Mouse (Mus musculus) cerebellum, postnatal 14 days (tissue): ENCODE data around the gene Slit2.

Experiments
- DNase-seq, 2 experiments: peaks; one replicate each; pipeline ENCODE4 v3.0.0; 2021; ENCODE audit warnings: mixed read lengths in 2 of 2

The Slit2 gene

DNA sequence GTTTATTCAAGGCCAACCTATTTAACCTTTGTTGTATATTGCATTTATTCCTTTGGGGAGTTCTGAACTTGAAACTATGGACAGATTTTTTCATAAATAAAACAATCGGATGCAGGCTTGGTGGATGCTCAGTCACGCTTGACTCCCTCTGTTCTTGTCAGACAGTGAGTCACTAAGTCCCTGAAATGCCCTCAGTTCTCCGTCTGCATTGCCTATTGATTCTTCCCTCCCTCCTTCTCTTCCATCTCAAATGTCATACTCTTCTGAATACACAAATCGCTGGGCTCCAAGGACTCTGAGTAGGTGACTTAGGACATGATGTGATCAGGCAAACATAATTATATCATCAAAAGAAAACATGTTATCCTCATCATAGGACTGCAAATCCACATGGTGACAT, 251.8 kb downstream of the Slit2 start:
- no peak for DNase-seq

DNA sequence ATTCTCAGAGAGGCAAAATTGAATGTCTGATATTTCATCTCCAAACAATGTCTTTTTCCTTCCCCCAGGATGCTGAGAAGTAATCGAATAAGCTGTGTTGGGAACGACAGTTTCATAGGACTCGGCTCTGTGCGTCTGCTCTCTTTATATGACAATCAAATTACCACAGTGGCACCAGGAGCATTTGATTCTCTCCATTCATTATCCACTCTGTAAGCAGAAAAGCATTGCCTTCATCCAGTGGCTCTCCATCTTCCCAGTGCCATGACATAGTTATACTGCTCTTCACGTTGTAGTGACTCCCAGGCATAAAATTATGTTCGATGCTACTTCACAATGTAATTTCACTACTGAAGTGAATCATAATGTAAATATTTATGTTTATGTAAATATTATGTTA, 252.3 kb downstream of the Slit2 start:
- no peak for DNase-seq

- DNase-seq: peak; percentile 48 to 59
Measured at GRCm38 (mm10) chr5:48240751-48241150, 257.8 kb downstream of the Slit2 start.

GRCm38 (mm10) chr5:48248327-48248726, 265.4 kb downstream of the Slit2 start:
- no peak for DNase-seq

GRCm38 (mm10) chr5:48277561-48277960, 294.6 kb downstream of the Slit2 start:
- no peak for DNase-seq

GRCm38 (mm10) chr5:48301186-48301585, 318.2 kb downstream of the Slit2 start:
- no peak for DNase-seq

- DNase-seq: no peak
Measured at GRCm38 (mm10) chr5:48315057-48315602, 332.2 kb downstream of the Slit2 start.

GRCm38 (mm10) chr5:48320597-48320996, 337.7 kb downstream of the Slit2 start:
- DNase-seq: no peak

GRCm38 (mm10) chr5:48326221-48326620, 343.3 kb downstream of the Slit2 start:
- DNase-seq: no peak

- no peak for DNase-seq
Measured at GRCm38 (mm10) chr5:48327652-48328051, 344.7 kb downstream of the Slit2 start, which contains the start of gene 5730480H06Rik. 5730480H06Rik (plus strand) TSS chr5:48327952.

GRCm38 (mm10) chr5:48329751-48330150, 346.8 kb downstream of the Slit2 start:
- DNase-seq: no peak

GRCm38 (mm10) chr5:48330817-48331216, 347.9 kb downstream of the Slit2 start:
- no peak for DNase-seq

- no peak for DNase-seq
Measured at GRCm38 (mm10) chr5:48331441-48331840, 348.5 kb downstream of the Slit2 start.

GRCm38 (mm10) chr5:48333407-48333806, 350.5 kb downstream of the Slit2 start:
- DNase-seq: no peak

- DNase-seq: peak in 1 of 2 experiments; percentile 2
Measured at GRCm38 (mm10) chr5:48333884-48334513, 351.1 kb downstream of the Slit2 start.

DNA sequence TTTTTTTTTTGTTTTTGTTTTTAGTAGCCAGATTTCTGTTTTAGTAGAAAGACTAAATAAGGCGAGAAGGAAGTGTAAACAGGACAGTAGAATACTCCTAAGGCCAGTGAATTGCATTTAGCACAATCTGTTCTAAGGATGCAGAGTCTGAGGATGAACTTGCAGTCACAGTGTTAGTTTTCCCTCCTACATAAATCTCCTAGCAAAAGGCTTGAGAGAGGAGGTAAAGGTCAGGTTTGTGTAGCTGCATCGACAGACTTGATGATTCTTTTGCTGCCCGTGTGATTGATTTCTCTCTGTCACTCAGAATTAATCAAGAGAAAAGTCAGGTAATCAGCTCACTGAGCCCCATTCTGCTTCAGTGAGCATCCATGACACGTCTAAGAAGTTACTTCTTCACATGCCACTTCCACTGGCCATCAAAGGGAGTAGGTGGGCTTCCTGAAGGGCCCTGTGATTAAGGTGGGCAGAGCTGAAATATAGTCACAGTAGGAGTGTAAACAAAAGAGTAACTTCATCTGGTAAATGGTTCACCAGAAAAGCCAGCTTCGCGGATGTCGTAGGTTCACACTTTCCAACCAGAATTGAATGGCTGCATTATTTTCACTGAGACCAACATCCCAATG, 358.0 kb downstream of the Slit2 start:
- DNase-seq: no peak

GRCm38 (mm10) chr5:48345095-48345982, 362.4 kb downstream of the Slit2 start:
- peak in 1 of 2 experiments; percentile 23 for DNase-seq

- no peak for DNase-seq
Measured at GRCm38 (mm10) chr5:48345983-48346648, 363.2 kb downstream of the Slit2 start.

- DNase-seq: no peak
Measured at GRCm38 (mm10) chr5:48349309-48349708, 366.4 kb downstream of the Slit2 start.
